Mouse (Mus musculus): ENCODE results near the gene Edar. TPM values are rescaled to one million over a fixed set of nuclear protein-coding genes. Genes with fewer than 3 reads are reported as not detected.

Edar gene
- polyA plus RNA-seq, 1 experiment, result 0.33 TPM

GRCm38 (mm10) chr10:58619266-58619665 lies 56.2 kb downstream of the Edar start:
- WGBS, result 71% methylated on average over 4 of the region's 4 CpGs
- no peak overlapping the region for H3K4me3 ChIP-seq (ENCODE audit: insufficient read depth, low read depth, low read length)
- TF ChIP-seq POLR2A (IDR thresholded peaks at IDR 0.05; ENCODE audit: low read depth, low read length) (no peak), CTCF (conservative IDR thresholded peaks at IDR 0.05; ENCODE audit: insufficient read depth, insufficient read length, low read depth, low read length) (no peak)

DNA sequence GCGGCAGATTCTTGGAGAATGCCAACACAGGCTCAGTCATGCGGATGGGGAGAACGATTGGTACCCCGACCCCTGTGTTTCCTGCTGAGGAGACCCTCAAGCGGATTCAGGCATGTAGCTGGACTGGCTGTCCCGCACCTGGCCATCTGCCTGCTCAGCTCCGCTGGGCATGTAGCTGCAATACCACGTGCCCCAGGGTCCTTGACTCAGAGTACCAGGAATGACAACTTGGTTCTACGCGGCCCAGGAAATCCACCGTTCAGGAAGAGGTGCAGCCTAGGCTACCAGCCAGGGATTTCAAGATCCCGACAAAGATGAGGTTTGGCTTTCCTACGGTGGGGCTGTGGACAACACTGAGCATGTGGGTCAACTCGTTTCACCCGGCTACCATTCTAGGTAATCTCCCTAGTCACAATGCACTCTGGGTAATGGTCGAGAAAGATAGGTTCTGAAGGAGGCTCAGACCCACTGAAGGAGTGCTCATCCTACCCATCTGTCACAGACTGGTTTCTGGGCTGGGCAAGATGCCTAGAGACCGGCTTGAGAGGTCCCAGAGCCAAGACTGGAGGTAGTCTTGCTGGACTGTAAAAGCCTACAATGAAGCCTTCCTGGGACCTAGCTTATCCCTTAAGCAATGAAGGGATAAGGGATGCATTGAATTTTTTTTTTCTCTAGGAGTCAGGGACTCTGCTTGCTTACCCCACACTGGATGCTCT lies 56.8 kb downstream of the Edar start:
- no peak for TF ChIP-seq POLR2A (IDR thresholded peaks at IDR 0.05; ENCODE audit: low read depth, low read length)
- TF ChIP-seq CTCF (conservative IDR thresholded peaks at IDR 0.05; ENCODE audit: insufficient read depth, insufficient read length, low read depth, low read length), result no peak
- no peaks in the 10 kb centered on the region for H3K36me3 ChIP-seq (ENCODE audit: control insufficient read depth, insufficient read depth, low read length)
- 77% methylated on average over 17 of the region's 17 CpGs for WGBS
- DNase-seq, result no peak
- no peaks in the 10 kb centered on the region for H3K27me3 ChIP-seq (replicated peaks; ENCODE audit: control insufficient read depth, insufficient read depth, low read length)
- H3K4me1 ChIP-seq (ENCODE audit: control insufficient read depth, insufficient read depth, low read length), result no peaks in the 10 kb centered on the region
- no peak overlapping the region for H3K4me3 ChIP-seq (ENCODE audit: insufficient read depth, low read depth, low read length)
- H3K27ac ChIP-seq (ENCODE audit: insufficient read depth, low read depth, low read length), result no peak overlapping the region

More at GRCm38 (mm10) chr10:58619266-58619665, 56.2 kb downstream of the Edar start:
- H3K27ac ChIP-seq (ENCODE audit: insufficient read depth, low read depth, low read length), result no peak overlapping the region
- H3K4me1 ChIP-seq (ENCODE audit: control insufficient read depth, insufficient read depth, low read length), result no peaks in the 10 kb centered on the region
- H3K27me3 ChIP-seq (replicated peaks; ENCODE audit: control insufficient read depth, insufficient read depth, low read length), result no peaks in the 10 kb centered on the region
- H3K36me3 ChIP-seq (ENCODE audit: control insufficient read depth, insufficient read depth, low read length), result no peaks in the 10 kb centered on the region
- DNase-seq, result no peak

DNA sequence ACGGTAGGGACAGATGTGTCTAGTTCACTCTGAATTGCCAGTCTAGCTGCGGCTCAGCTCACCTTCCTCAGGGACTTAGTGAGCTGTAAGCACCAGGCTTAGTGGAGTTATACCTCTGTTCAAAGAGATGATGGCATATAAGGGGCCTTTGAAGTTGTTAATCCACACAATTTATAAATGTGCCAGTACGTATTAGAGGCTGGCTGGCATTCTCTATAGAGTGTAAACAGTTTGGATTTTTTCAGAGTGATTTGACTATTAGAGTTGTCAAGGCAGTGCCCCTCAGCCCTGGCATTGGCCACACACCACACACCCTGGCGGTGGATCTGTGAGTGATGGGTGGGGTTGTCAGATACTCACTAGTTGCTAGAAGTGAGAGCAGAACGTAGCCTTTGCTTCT lies 58.9 kb downstream of the Edar start:
- H3K27ac ChIP-seq (ENCODE audit: insufficient read depth, low read depth, low read length), result no peak overlapping the region
- H3K27me3 ChIP-seq (replicated peaks; ENCODE audit: control insufficient read depth, insufficient read depth, low read length), result no peaks in the 10 kb centered on the region
- no peaks in the 10 kb centered on the region for H3K4me1 ChIP-seq (ENCODE audit: control insufficient read depth, insufficient read depth, low read length)
- no peak for DNase-seq
- H3K4me3 ChIP-seq (ENCODE audit: insufficient read depth, low read depth, low read length), result no peak overlapping the region
- no peak for TF ChIP-seq CTCF (conservative IDR thresholded peaks at IDR 0.05; ENCODE audit: insufficient read depth, insufficient read length, low read depth, low read length)
- no peak for TF ChIP-seq POLR2A (IDR thresholded peaks at IDR 0.05; ENCODE audit: low read depth, low read length)
- no peaks in the 10 kb centered on the region for H3K36me3 ChIP-seq (ENCODE audit: control insufficient read depth, insufficient read depth, low read length)
- WGBS, result 91% methylated on average over 5 of the region's 5 CpGs

DNA sequence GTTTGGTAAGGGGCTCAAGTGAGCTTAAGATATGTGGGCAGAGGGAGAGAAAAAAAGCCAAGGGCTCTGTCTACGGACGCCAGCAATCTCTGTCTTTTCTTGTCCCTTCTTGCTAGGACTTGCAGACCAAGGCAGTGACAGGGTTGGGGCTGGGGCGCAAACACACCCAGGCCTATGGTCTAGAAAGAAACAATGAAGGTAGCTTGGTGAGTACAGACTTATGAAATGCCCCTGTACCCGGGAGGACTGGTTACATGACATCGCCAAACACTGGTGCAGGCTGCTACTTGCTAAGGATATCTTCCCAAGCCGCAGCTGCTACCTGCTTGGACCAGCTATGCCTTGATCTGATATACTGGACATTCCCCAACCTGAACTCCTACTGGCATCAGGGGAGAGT lies 60.9 kb downstream of the Edar start:
- Histone ChIP-seq H3K27me3 (replicated peaks; ENCODE audit: control insufficient read depth, insufficient read depth, low read length) (no peaks in the 10 kb centered on the region), H3K4me3 (ENCODE audit: insufficient read depth, low read depth, low read length) (no peak overlapping the region), H3K36me3 (ENCODE audit: control insufficient read depth, insufficient read depth, low read length) (no peaks in the 10 kb centered on the region), H3K27ac (ENCODE audit: insufficient read depth, low read depth, low read length) (no peak overlapping the region), H3K4me1 (ENCODE audit: control insufficient read depth, insufficient read depth, low read length) (no peaks in the 10 kb centered on the region)
- DNase-seq, result no peak
- no peak for TF ChIP-seq POLR2A (IDR thresholded peaks at IDR 0.05; ENCODE audit: low read depth, low read length)
- TF ChIP-seq CTCF (conservative IDR thresholded peaks at IDR 0.05; ENCODE audit: insufficient read depth, insufficient read length, low read depth, low read length), result no peak
- 88% methylated on average over 6 of the region's 6 CpGs for WGBS

GRCm38 (mm10) chr10:58610484-58611261 lies 64.8 kb downstream of the Edar start:
- DNase-seq, result peak; percentile 45
- H3K27ac ChIP-seq (ENCODE audit: insufficient read depth, low read depth, low read length), result peak overlapping the region; percentile 33; the same call in 1 of the 2 replicates
- H3K4me3 ChIP-seq (ENCODE audit: insufficient read depth, low read depth, low read length), result no peak overlapping the region
- no peaks in the 10 kb centered on the region for H3K4me1 ChIP-seq (ENCODE audit: control insufficient read depth, insufficient read depth, low read length)
- WGBS, result 61% methylated on average over 7 of the region's 7 CpGs
- H3K36me3 ChIP-seq (ENCODE audit: control insufficient read depth, insufficient read depth, low read length), result no peaks in the 10 kb centered on the region
- TF ChIP-seq POLR2A (IDR thresholded peaks at IDR 0.05; ENCODE audit: low read depth, low read length) (no peak), CTCF (conservative IDR thresholded peaks at IDR 0.05; ENCODE audit: insufficient read depth, insufficient read length, low read depth, low read length) (no peak)
- no peaks in the 10 kb centered on the region for H3K27me3 ChIP-seq (replicated peaks; ENCODE audit: control insufficient read depth, insufficient read depth, low read length)

DNA sequence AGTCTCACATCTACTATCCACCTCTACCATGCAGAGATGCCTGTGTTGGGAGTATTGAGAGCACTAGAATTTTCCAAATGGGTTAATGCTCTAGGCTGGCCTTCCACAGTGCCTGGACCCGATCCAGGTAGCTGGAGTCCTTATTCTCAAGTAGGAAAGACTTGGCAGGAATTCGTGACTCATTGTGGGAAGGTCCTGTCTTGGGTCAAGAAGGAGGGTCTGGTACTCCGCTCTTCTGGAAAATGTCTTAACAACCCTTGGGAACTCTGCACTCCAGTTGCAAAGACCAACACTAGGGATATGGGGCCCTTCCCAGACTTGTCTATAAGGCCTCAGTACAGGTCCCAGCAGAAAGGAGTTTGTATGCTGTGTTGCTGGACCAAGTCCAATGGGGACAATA lies 66.6 kb downstream of the Edar start:
- Histone ChIP-seq H3K4me1 (ENCODE audit: control insufficient read depth, insufficient read depth, low read length) (peaks cover 10% of the 10 kb centered on the region), H3K27ac (ENCODE audit: insufficient read depth, low read depth, low read length) (no peak overlapping the region), H3K4me3 (ENCODE audit: insufficient read depth, low read depth, low read length) (no peak overlapping the region), H3K27me3 (replicated peaks; ENCODE audit: control insufficient read depth, insufficient read depth, low read length) (no peaks in the 10 kb centered on the region), H3K36me3 (ENCODE audit: control insufficient read depth, insufficient read depth, low read length) (no peaks in the 10 kb centered on the region)
- TF ChIP-seq CTCF (conservative IDR thresholded peaks at IDR 0.05; ENCODE audit: insufficient read depth, insufficient read length, low read depth, low read length) (no peak), POLR2A (IDR thresholded peaks at IDR 0.05; ENCODE audit: low read depth, low read length) (no peak)
- WGBS, result 48% methylated on average over 3 of the region's 3 CpGs
- peak; percentile 17 for DNase-seq

DNA sequence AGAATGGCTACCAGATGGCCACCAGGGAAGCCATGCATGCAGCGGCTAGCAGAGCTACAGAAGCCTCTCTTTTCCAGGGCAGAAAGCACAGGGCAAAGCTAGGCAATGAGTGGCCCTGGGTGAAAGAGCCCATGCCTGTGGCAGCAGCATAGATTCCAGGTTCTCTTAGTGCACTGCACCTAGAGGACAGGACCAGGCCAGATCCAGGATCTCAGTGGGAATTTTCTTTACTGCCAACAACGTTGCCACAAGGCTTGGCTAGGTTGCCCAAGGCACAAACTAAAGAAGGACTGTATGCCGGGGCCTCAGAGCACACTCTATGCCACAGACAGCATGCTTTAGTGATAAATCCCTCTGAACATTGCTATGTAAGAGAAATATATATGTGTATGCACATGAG lies 69.1 kb downstream of the Edar start:
- Histone ChIP-seq H3K36me3 (ENCODE audit: control insufficient read depth, insufficient read depth, low read length) (no peaks in the 10 kb centered on the region), H3K4me1 (ENCODE audit: control insufficient read depth, insufficient read depth, low read length) (peaks cover 10% of the 10 kb centered on the region), H3K27ac (ENCODE audit: insufficient read depth, low read depth, low read length) (no peak overlapping the region), H3K4me3 (ENCODE audit: insufficient read depth, low read depth, low read length) (no peak overlapping the region), H3K27me3 (replicated peaks; ENCODE audit: control insufficient read depth, insufficient read depth, low read length) (no peaks in the 10 kb centered on the region)
- WGBS, result 86% methylated on average over 3 of the region's 3 CpGs
- DNase-seq, result no peak
- no peak for TF ChIP-seq CTCF (conservative IDR thresholded peaks at IDR 0.05; ENCODE audit: insufficient read depth, insufficient read length, low read depth, low read length)
- no peak for TF ChIP-seq POLR2A (IDR thresholded peaks at IDR 0.05; ENCODE audit: low read depth, low read length)

Data from kidney, adult 2 months (tissue).